Mouse (Mus musculus) kidney, postnatal 4 days (tissue): ENCODE results near the gene Fam205a3.
"Not testable (repeated sequence)": the region's sequence is repeated elsewhere in the genome, so short reads cannot be mapped to it uniquely, and the experiment has no call there.

Experiments
- DNase-seq, 2 experiments: peaks; one replicate each; pipeline ENCODE4 v3.0.0; 2021; ENCODE audit warnings: mixed read lengths in 2 of 2

Fam205a3 gene

DNA sequence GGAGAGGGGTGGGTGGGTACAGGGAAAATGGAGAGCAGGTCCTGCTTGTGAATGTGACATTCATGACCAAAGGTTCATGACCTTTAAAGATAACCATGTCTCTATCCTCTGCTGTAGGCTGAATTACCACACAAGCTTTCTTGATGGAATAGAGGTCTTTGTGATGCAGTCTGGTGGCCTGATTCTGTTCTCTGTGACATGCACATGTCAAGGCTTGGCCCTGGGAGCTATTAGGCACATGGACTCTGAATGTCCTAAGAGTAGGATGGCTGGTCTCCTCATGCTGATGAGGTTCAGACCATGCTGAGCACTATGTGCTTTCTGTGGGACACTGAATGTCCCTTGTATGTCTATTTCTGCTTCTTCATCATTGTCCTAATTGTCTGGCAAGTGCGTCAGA is at the start of gene Fam205a3:
Gene Fam205a3, plus strand, starts transcription at position 301 of the 400 bp plus-strand sequence.
- not testable (repeated sequence) for DNase-seq

DNA sequence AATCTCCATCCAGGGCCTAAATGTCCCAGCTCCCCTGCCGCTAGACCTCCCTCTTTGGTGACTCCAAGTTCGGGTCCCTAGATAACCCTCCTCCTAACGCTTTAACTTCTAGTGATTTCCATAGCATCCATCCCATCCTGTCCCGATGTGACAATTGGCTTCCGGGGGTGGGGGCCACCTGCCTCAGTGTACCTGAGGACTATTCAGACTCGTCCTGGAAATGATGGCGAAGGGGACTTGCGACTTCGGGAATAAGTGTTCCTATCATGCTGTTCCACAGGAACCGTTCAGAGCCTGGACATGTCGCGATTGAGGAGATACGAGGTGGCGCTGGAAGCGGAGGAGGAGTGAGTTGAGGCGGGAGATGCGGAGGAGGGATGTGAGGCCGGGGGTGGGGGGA is 24.2 kb upstream of the Fam205a3 start, which contains the start of gene Gm21953:
Gene Gm21953, plus strand, starts transcription at position 301 of the 400 bp plus-strand sequence.
- DNase-seq, result not testable (repeated sequence)
